Mouse (Mus musculus) spleen, postnatal 36 days (tissue): Measurements from ENCODE around the gene Prpsap1.
A peak's percentile ranks its signal among the peaks of the same experiment; 100 is the strongest.
"Not testable (repeated sequence)": the region's sequence is repeated elsewhere in the genome, so short reads cannot be mapped to it uniquely, and the experiment has no call there.

Experiments used
- DNase-seq, 2 experiments: peaks; one replicate each; pipeline ENCODE4 v3.0.0; 2022; ENCODE audit warnings: low spot score in 2 of 2, mixed read lengths in 1 of 2

Prpsap1 gene

DNA sequence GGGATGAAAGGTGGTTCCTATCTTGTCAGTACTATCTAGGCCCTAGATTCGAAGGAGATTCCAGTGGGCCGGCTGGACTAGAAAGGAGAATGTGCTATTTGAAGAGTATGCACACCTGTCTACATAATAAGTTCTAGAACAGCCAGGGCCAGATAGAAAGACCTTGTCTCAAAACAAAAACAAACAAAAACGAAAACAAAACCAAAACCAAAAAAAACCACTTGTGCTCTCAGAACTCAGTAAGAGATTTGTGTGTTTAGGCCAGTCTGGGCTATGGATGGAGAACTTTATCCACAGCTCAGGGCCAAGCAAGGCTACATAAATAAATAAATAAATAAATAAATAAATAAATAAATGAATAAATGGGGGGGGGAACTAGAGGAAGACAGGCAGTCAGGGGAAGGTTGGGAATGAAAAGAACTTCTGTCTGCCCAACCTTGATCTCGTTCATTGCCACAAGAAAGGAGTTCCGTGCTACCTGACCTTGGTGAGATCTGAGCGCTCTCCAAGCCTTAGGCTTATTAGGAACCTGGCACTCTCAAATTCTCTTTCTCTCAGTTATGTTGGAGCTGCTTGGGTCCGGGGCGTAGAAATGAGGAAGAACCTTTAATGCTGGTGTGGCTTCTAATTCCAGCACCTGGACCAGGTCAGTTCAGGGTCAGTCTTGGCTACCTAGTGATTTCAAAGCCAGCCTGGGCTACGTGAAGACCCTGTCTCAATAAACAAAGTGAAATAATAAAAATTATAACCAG lies 64.0 kb downstream of the Prpsap1 start:
- DNase-seq = no peak

GRCm38 (mm10) chr11:116428872-116429859 lies 64.8 kb downstream of the Prpsap1 start:
- no peak for DNase-seq

GRCm38 (mm10) chr11:116426852-116427575 lies 67.0 kb downstream of the Prpsap1 start:
- DNase-seq = no peak

DNA sequence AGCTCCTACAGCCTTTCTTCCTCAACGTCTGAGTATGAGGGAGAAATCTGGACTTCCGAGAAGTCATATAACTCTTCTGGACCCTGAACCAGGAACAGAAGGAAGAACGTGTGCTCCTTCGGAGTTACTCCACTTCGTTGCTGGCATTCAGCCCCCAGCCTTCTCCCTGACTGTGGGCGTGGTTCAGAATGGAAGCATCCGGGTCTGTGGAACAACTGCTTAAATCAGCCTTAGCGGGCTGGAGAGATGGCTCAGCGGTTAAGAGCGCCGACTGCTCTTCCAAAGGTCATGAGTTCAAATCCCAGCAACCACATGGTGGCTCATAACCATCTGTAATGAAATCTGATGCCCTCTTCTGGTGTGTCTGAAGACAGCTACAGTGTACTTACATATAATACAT lies 67.7 kb downstream of the Prpsap1 start:
- not testable (repeated sequence) for DNase-seq

DNA sequence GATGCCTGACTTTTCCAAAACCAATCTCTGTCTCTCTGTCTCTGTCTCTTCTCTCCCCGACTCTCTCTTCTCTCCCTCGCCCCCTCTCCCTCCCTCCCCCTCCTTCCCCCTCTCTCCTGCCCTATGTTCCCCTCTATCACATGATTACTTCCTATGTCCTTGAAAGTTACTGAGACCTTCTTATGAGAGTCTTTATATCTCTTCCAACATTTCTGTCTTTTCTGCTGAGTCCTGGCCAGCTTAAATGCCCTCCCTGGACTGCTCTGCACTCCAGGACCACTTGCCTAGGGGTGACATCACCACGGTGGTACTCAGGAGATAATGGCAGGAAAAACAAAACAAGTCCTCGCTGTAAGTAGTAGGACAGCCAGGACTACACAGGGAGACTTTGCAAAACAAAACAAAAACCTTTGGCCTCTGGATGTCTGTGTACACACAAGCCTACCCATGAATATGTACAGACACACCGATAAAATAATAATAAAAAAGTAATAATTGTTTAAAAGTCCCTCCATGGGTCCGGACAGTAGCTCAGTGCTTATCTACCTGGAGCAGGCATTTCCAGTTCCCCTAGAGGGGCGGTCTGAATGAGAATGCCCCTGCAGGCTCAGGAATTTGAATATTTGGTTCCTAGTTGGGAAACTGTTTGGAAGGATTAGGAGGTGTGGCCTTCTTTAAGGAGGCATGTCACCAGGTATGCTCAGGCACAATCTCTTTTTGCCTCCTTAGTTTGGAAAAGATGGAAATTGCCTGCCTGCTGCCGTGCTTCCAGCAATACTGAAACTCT lies 69.2 kb downstream of the Prpsap1 start:
- no peak for DNase-seq

DNA sequence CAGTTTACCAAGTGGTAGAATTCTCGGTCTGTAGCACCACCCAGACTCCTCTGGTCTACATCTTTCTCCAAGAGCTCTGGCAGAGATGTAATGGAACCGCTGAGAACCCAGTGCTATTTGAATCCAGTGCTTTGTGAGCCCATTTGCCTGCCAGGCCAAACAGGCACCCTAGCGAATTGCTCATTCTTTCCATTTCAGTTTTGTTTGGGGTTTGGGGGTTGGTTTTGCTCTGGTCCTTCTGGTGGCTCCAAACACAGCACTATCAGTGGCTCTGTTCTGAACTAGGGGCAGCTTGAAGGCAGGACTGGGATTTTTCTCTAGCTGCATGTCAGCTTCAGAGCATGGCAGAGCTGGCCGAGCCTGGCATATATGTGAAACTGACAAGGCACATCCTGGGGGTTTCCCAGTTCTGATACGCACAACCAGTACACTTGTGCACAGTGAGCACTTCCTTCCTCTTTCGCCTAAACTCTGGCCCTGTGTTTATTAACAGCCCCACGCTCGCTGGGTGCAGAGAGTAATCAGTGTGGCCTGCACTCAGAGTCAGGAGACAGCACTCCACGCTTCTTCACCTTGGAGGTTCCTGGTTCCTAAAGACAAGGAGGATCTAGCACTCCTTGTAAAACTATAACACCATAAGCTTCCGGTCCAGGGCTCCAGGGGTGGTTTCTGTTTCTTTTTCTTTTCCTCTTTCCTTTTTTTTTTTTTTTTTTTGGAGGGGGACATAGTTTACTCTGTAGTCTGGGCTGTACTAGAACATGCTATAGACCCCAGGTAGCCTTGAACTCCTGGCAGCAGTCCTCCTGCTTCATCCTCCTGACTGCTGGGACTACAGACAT lies 70.0 kb downstream of the Prpsap1 start:
- peak; percentile 90 to 92 for DNase-seq

DNA sequence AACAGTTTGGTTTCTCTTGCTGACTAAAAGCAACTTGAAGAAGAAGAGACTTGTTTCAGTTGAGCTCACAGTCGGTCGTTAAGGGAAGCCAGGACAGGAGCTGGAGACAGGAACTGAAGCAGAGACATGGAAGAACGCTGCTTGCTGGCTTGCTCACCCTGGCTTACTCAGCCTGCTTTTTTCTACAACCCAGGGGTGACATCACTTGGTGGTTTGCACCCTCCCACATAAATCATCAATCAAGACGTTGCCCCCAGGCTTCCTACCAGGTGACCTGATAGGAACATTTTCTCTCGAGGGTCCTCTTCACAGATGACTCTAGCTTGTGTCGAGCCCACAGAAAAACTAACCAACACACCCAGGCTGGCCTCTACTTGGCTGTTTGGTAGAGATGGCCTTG lies 70.8 kb downstream of the Prpsap1 start:
- no peak for DNase-seq

GRCm38 (mm10) chr11:116422562-116422961 lies 71.4 kb downstream of the Prpsap1 start:
- no peak for DNase-seq

GRCm38 (mm10) chr11:116421102-116421501 lies 72.9 kb downstream of the Prpsap1 start:
- no peak for DNase-seq
